Mouse (Mus musculus): ENCODE data around the gene Gm14327.
"Not testable (repeated sequence)": the region's sequence is repeated elsewhere in the genome, so short reads cannot be mapped to it uniquely, and the experiment has no call there.

Gm14327 gene

DNA sequence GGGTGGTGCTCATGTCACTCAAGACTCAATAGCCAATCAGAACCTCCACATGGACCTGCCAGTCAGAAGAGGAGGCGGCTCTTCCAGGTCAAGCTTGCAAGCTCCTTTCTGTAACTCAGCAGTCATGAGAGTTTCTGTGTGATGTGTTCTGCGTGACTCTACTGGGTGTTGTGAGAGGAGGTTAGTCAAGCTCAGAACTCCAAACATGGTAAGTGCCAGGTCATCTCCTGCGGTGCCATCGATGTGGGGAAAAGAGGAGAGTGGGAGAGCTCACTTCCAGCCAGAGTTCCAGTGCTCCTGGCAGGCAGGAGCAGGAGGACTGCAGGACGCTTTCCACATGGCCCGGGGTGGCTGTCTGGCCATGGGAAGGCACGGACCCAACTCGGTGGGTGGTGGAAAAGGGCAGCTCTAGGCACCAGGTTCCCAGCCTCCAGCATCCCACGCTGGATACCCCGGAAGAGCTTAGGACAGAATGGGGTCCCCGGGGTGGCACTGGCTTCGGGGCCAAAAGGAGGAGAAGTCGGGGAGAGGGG is at the start of gene Gm14327:
TSS of gene Gm14327 (plus strand) at position 51 of the 533 bp plus-strand sequence.
- in situ Hi-C loops (cut with MseI, MboI): not testable (repeated sequence)

DNA sequence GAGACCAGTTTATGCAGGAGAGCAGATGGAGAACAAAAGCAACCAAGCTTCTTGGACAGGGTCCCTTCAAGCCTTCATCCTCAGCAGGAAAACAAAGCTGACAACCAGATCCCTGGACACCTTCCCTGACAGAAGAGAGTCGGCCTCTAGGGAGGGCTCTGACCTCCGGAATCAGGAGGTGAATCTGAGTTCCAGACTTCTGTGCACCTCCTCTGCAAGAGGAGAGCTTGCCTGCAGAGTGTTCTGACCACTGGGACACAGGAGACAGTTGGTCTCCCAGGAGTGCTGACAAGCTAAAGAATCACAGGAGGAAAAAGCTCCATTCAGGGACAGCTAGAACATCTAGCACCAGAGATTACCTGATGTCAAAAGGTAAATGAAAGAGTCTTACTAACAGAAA is 34.6 kb upstream of the Gm14327 start:
- in situ Hi-C loops (cut with MseI, MboI): not testable (repeated sequence)

DNA sequence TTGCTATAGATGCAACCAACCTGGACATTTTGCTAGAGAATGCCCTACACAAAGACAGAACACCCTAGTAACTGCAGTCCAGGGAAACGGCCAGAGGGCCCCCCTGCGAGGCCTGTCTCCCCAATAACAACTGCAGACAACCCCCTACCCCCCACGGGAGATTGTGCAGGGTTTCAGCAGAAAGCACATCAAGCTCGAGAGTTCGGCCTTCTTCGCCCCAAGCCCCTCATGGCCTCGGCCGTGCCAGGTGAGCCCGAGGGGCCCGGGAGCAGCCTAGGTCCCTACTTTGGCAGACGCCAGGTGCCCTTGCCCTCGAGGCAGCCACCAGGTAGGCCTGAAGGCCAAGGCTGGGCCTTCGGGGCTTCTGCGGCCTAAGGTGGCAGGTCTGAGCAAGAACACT is 9.2 kb upstream of the Gm14327 start:
- in situ Hi-C loops (cut with MseI, MboI): not testable (repeated sequence)

DNA sequence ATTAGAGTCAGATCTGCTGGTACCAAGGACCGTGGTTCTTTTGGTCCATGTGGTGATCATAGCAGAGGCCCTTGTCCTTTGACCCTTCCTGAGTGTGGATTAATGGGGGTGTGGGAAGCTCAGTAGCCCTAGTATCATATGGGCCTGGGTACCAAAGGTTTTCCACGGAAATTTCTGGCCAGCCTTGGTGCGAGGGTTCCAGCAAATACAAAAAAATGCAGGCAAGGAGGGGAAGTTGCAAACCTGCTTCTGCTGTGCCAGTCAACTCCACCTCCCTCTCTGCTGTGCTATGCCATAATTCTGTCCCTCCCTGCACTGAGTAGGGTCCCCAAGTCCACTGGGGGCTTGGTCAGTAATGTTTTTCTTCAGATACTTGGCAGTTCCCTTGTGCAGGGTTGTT is 1.3 kb downstream of the Gm14327 start:
- in situ Hi-C loops (cut with MseI, MboI): not testable (repeated sequence)

DNA sequence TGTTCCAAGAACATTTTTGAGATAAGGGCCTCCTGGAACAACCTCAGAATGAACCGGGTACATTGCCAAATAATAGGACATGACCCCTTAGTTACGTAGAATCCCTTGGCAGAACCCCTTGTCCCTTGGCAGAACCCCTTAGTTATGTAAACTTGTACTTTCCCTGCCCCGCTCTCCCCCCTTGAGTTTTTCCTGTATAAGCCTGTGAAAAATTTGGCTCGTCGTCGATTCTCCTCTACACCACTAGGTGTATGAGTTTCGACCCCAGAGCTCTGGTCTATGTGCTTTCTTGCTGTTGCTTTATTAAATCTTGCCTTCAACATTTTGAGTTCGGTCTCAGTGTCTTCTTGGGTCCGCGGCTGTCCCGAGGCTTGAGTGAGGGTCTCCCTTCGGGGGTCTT is 6.4 kb downstream of the Gm14327 start:
- in situ Hi-C loops (cut with MseI, MboI): not testable (repeated sequence)

DNA sequence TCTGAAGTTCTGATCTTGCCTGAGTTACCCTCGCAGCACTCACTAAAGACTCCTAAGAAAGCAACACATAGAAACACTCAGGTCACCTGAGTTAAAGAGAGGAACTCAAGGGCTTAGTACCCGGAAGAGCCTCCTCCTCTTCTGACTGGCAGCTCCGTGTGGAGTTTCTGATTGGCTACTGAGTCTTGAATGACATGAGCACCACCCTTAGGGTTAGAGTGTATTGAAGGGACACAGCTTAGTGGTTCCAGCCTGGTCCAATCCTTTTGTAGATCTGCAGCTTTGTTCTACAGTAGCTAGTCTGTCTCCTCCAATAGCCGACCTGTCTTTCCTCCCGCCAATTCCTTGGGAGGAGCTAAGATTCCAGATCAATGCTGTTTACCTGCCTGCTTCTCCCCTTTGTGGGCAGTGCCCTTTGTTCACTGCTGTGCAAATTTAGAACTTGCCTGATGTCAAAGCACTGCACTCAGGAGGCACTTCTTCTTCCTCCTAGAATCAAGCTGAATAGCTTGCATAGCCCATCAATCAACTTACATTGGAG is 28.7 kb downstream of the Gm14327 start, which contains the start of gene Zfp972:
TSS of gene Zfp972 (minus strand) at position 51 of the 541 bp plus-strand sequence.
- in situ Hi-C loops (cut with MseI, MboI): not testable (repeated sequence)
